Mouse (Mus musculus) neural tube, embryonic 12.5 days (tissue): ENCODE data around the gene Rpl35a. TPM values are rescaled to one million over a fixed set of nuclear protein-coding genes. Genes with fewer than 3 reads are reported as not detected.
"Not testable (repeated sequence)": the region's sequence is repeated elsewhere in the genome, so short reads cannot be mapped to it uniquely, and the experiment has no call there.

Experiments used
- ATAC-seq: fragments of 200-750 bp; cut with Nextera tagmentation; 2 replicates; pipeline ENCODE4 v1.8.0; 2017; ENCODE audit warnings: low read depth, mild to moderate bottlenecking, moderate TSS enrichment, moderate library complexity; ENCODE audit not compliant: low FRiP score
- H3K27ac ChIP-seq: fragments of 300-500 bp; sonication (generic); 2 replicates; pipeline ENCODE4 v1.5.1; 2016
- H3K27me3 ChIP-seq: fragments of 300-500 bp; sonication (generic); replicated peaks from 2 replicates; pipeline ENCODE4 v1.6.1; 2016; ENCODE audit warnings: mild to moderate bottlenecking
- H3K36me3 ChIP-seq: fragments of 300-500 bp; sonication (generic); 2 replicates; pipeline ENCODE4 v1.6.1; 2016; ENCODE audit warnings: mild to moderate bottlenecking
- H3K4me1 ChIP-seq: fragments of 300-500 bp; sonication (generic); 2 replicates; pipeline ENCODE4 v1.6.1; 2016
- H3K4me2 ChIP-seq: fragments of 300-500 bp; sonication (generic); replicated peaks from 2 replicates; pipeline ENCODE4 v1.6.1; 2016; ENCODE audit warnings: mild to moderate bottlenecking
- H3K4me3 ChIP-seq: fragments of 300-500 bp; sonication (generic); 2 replicates; pipeline ENCODE4 v1.5.1; 2016
- H3K9ac ChIP-seq: fragments of 300-500 bp; sonication (generic); 2 replicates; pipeline ENCODE4 v1.6.1; 2016; ENCODE audit warnings: mild to moderate bottlenecking
- H3K9me3 ChIP-seq: fragments of 300-500 bp; sonication (generic); 2 replicates; pipeline ENCODE4 v1.6.1; 2016; ENCODE audit warnings: mild to moderate bottlenecking
- WGBS: fragments of 180-500 bp; shearing (Covaris S2); methylation state at CpG from one replicate; pipeline ENCODE4 v1.1.7; 2016; 5-methylcytosine and 5-hydroxymethylcytosine counted together
- polyA plus RNA-seq: library from polyadenylated mRNA; unstranded; fragments of >200 nt; fragmentation: Nextera tagmentation; extraction: Ambion mirVana; gene quantifications from 2 replicates; pipeline ENCODE4 v1.2.1, GENCODE M21; 2016

Rpl35a gene
- polyA plus RNA-seq, 1 experiment from 2014 or later, result 643 TPM

DNA sequence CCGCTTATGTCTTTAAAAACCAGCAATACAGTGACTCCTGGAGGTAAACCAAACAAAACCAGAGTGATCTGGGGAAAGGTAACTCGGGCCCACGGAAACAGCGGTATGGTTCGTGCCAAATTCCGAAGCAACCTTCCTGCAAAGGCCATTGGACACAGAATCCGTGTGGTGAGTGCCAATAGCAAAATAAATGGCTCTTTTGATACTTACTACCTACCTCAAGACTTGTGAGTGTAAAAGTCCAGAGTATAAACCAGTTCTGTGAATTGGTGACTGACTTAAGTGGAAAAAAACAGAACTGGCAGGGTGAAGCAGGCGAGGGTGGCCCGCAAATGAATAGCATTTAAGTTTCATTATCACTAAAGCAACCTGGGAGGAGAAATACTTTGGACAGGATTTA lies 2.4 kb downstream of the Rpl35a start:
- H3K27me3 ChIP-seq, H3K9ac ChIP-seq, H3K9me3 ChIP-seq, H3K27ac ChIP-seq, H3K4me3 ChIP-seq, ATAC-seq, H3K4me2 ChIP-seq: not testable (repeated sequence)
- 88% methylated on average over 9 of the region's 9 CpGs for WGBS
- Histone ChIP-seq H3K4me1 (peaks cover 27% of the 10 kb centered on the region), H3K36me3 (peaks cover 29% of the 10 kb centered on the region)

DNA sequence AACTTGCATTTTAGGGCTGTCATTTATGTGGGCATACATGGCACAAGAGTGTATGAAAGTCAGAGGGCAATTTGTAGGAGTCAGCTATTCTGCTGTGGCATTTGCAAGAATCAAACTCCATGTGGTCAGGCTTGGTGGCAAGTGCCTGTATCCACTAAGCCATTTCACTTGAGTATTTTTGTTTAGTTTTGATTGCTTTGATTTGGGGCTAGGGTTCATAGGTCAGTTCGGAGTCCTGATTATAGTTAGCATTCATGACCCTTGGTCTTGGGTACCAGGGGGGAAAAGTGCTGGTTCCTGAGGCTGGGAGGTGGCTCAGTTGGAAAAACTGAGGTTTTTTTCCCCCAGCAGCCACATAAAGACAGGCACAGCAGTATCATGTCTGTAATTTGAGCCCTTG lies 3.2 kb downstream of the Rpl35a start:
- no peak for ATAC-seq
- Histone ChIP-seq H3K36me3 (peaks cover 29% of the 10 kb centered on the region), H3K4me2 (no peak overlapping the region), H3K27me3 (no peaks in the 10 kb centered on the region), H3K4me1 (peaks cover 30% of the 10 kb centered on the region), H3K27ac (no peak overlapping the region), H3K4me3 (no peak overlapping the region), H3K9me3 (no peaks in the 10 kb centered on the region), H3K9ac (no peak overlapping the region)
- 92% methylated on average over 1 of the region's 1 CpGs for WGBS

DNA sequence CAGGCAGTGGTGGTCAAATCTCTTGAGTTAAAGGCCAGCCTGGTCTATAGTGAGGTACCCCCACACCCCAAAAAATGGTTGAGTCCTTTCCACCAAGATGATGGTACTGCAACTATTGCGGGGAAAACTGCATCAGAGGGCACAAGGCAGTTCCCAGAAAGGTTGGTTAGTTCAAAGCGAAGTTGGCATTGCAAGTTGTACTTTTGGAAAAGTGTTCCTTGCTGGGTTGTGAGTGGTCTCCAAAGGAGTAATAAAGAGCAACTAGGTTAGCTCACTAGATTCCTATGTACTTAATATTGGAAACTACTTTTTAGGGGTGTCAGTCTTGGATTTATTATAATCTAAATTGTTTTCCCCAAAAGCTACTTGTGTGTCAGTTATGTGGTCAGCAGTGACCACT lies 4.7 kb downstream of the Rpl35a start:
- Histone ChIP-seq H3K9me3 (no peaks in the 10 kb centered on the region), H3K4me2 (no peak overlapping the region), H3K9ac (no peak overlapping the region), H3K4me3 (no peak overlapping the region), H3K27me3 (no peaks in the 10 kb centered on the region), H3K27ac (no peak overlapping the region), H3K4me1 (peaks cover 28% of the 10 kb centered on the region), H3K36me3 (peaks cover 29% of the 10 kb centered on the region)
- no peak for ATAC-seq
- 68% methylated on average over 2 of the region's 2 CpGs for WGBS

DNA sequence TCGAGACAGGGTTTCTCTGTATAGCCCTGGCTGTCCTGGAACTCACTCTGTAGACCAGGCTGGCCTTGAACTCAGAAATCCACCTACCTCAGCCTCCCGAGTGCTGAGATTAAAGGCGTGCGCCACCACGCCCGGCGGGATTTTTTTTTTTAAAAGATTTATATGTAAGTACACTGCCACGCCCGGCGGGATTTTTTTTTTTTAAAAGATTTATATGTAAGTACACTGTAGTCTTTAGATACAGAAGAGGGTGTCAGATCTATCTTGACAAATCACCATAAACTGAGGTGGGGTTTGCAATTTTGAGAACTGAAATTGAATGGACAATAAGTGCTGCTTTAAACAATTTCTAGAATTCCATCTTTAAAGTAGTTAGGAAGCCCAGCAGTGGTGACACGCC lies 5.1 kb downstream of the Rpl35a start:
- Histone ChIP-seq H3K4me3 (no peak overlapping the region), H3K4me2 (peak overlapping the region; percentile 83), H3K36me3 (peaks cover 29% of the 10 kb centered on the region), H3K9me3 (no peaks in the 10 kb centered on the region), H3K27me3 (no peaks in the 10 kb centered on the region), H3K27ac (no peak overlapping the region), H3K9ac (no peak overlapping the region), H3K4me1 (peaks cover 28% of the 10 kb centered on the region)
- WGBS, result 47% methylated on average over 11 of the region's 11 CpGs
- ATAC-seq, result no peak

DNA sequence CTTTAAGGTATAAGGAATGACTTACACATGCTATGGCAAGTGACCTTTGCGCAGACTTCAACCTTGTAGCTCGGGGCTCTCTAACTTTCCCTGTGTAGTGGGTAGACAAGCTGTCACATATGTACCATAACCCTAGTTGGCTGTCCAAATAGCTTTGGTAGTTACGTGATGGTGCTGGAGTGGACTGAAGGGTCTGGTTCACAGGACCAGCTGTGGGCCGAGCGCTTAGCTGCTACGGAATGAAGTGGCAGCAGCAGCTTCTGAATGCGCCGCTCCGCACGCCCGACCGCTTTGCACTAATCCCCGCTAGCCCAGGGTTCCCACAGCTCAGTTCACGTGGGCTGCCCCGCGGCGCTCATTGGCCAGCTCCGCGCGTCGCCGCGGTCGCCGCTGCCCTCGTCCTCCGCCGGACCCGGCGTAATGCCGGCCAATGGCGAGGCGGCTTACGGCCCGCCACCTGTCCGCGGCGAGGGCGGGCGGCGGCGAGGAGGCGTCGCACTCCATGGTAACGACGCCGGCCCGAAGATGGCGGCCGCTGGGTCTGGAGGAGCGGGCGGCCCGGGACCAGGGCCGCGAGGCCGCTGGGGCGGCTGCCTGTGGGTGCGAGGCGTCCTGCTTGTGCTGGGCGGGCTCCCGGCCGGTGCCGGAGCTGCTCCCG lies 5.9 kb downstream of the Rpl35a start, which contains the start of gene Lmln:
Gene Lmln (plus strand): TSS at position 498 of the 658 bp plus-strand sequence.
- 0 out of 2 replicates have a peak within 1 kb of the TSS, but pooled peaks have one; percentile 27 for H3K27ac ChIP-seq
- H3K36me3 ChIP-seq, result peaks cover 36% of the 10 kb centered on the region
- peak within 1 kb of the TSS; percentile 60 for H3K4me3 ChIP-seq
- no peaks in the 10 kb centered on the region for H3K27me3 ChIP-seq
- WGBS, result under 1% methylated on average over 64 of the region's 64 CpGs
- ATAC-seq, result peak; percentile 97
- peak within 1 kb of the TSS; percentile 83 for H3K4me2 ChIP-seq
- no peaks in the 10 kb centered on the region for H3K9me3 ChIP-seq
- peak within 1 kb of the TSS; percentile 70 for H3K9ac ChIP-seq
- H3K4me1 ChIP-seq, result peaks cover 28% of the 10 kb centered on the region

DNA sequence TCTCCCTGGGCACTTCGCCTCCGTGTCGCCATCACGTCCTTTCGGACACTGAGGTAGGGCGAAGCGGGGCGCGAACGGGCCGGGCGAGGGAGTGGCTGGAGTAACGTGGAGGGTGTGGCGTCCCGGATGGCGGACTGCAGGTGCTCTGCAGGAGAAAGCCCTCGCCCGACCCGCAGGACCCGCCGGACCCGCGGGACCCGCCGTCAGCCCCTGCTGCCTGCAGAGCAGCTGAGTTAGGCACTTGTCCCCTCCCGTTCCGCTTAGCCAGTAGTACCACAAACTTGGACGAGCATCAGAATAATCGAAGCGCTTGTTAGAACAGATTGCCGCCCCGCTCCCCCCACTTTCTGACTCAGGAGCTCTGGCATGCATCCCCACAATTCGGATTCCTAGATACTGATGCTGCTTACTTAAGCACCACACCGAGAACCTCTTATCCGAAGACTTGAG lies 6.5 kb downstream of the Rpl35a start:
- peak overlapping the region; percentile 83 for H3K4me2 ChIP-seq
- H3K4me1 ChIP-seq, result peaks cover 25% of the 10 kb centered on the region
- H3K4me3 ChIP-seq, result peak overlapping the region; percentile 60
- under 1% methylated on average over 35 of the region's 35 CpGs for WGBS
- H3K9ac ChIP-seq, result peak overlapping the region; percentile 70
- no peak overlapping the region for H3K27ac ChIP-seq
- ATAC-seq, result peak; percentile 65
- no peaks in the 10 kb centered on the region for H3K9me3 ChIP-seq
- peaks cover 36% of the 10 kb centered on the region for H3K36me3 ChIP-seq
- no peaks in the 10 kb centered on the region for H3K27me3 ChIP-seq

DNA sequence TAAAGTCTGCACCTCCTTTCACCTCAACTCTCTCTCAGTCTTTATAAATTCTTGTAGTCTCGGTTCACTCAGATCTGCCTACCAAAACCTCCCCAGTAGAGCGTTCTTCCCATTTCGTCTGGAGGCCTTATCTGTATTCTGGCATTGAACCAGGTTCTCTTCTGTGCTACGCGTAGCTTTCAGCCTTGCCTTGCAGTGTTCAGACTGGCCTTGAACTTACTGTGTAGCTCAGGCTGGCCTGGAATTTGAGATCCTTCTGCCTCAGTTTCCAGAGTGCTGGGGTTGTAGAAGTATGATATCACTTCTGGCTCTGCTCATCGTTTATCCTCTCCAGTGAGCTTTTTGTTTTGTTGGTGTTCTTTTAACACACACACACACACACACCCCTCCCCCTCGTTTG lies 7.0 kb downstream of the Rpl35a start:
- H3K9ac ChIP-seq, result peak overlapping the region; percentile 70; the same call in 1 of the 2 replicates
- peak overlapping the region; percentile 60 for H3K4me3 ChIP-seq
- peak overlapping the region; percentile 83 for H3K4me2 ChIP-seq
- no peaks in the 10 kb centered on the region for H3K9me3 ChIP-seq
- WGBS, result 27% methylated on average over 7 of the region's 7 CpGs
- H3K36me3 ChIP-seq, result peaks cover 33% of the 10 kb centered on the region
- ATAC-seq, result no peak
- H3K27me3 ChIP-seq, result no peaks in the 10 kb centered on the region
- H3K4me1 ChIP-seq, result peaks cover 19% of the 10 kb centered on the region
- H3K27ac ChIP-seq, result no peak overlapping the region

DNA sequence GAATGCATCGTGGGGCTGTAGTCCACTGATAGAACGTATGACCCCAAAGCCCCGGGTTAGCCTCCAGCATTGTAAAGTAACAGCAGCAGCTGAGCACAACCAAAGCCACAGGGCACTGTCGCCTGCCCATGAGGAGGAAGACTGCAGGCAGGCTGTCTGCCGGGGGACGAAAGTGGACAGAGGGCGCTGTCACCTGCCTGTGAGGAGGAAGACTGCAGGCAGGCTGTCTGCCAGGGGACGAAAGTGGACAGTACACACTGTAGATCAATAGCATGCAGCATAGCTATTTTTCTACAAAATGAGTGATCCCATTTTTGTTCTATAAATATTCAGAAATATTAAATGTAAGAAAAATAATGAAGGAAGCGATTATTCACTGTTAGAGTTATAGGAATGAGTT lies 8.4 kb downstream of the Rpl35a start:
- 81% methylated on average over 9 of the region's 9 CpGs for WGBS
- Histone ChIP-seq H3K36me3 (peaks cover 19% of the 10 kb centered on the region), H3K4me2 (no peak overlapping the region), H3K9ac (no peak overlapping the region), H3K9me3 (no peaks in the 10 kb centered on the region), H3K27ac (no peak overlapping the region), H3K4me1 (peaks cover 17% of the 10 kb centered on the region), H3K4me3 (no peak overlapping the region), H3K27me3 (no peaks in the 10 kb centered on the region)
- ATAC-seq, result no peak

DNA sequence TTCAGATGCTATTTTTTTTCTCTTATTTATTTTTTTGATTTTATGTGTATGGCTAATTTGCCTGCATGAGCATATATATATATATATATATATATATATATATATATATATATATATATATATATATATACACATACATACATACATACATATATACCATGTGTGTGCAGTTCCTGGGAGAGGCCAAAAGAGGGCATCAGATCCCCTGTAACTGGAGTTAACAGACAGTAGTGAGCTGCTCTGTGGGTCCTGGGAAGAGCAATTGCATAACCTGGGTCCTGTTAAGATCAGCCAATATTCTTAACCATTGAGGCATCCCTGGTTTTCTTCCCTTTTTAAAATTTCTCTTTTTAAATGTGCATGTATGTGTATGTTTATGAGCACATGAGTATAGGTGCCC lies 14.7 kb downstream of the Rpl35a start:
- Histone ChIP-seq H3K9ac (no peak overlapping the region), H3K4me2 (no peak overlapping the region), H3K9me3 (no peaks in the 10 kb centered on the region), H3K27ac (no peak overlapping the region), H3K4me3 (no peak overlapping the region), H3K27me3 (no peaks in the 10 kb centered on the region), H3K4me1 (no peaks in the 10 kb centered on the region), H3K36me3 (peaks cover 24% of the 10 kb centered on the region)
- no peak for ATAC-seq

DNA sequence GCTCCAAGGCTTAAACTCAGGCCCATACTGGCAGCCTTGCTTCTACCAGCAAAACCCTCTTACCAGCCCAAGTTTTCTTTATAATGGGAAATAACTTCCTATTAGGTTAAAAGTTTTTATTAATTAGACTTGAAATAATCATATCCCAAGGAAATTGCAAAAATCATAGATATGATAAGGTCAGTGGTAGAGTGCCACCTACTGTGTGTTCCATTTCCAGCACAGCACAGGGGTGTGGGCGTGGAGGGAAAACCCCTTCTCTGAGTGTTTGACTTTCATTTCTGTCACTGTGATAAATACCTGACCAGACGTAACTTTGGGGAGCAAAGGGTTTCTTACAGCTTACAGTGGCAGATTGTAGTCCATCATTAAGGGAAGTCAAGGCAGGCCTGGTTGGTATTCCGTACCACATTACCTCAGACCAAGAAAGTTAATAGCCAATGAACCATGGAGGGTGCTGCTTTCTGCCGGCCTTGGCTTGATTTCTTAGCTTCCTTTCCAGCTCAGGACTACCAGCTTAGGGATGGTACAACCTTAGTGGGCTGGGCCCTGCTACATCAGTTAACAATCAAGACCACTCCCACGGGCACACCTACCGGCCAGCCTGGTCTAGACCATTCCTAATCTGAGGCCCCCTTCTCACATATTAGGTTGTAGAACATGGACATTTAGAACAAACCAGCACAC lies 16.8 kb downstream of the Rpl35a start:
- Histone ChIP-seq H3K27ac (no peak overlapping the region), H3K9me3 (no peaks in the 10 kb centered on the region), H3K4me1 (no peaks in the 10 kb centered on the region), H3K27me3 (no peaks in the 10 kb centered on the region), H3K9ac (no peak overlapping the region), H3K36me3 (peaks cover 19% of the 10 kb centered on the region), H3K4me2 (no peak overlapping the region), H3K4me3 (no peak overlapping the region)
- WGBS, result 93% methylated on average over 6 of the region's 6 CpGs
- no peak for ATAC-seq

DNA sequence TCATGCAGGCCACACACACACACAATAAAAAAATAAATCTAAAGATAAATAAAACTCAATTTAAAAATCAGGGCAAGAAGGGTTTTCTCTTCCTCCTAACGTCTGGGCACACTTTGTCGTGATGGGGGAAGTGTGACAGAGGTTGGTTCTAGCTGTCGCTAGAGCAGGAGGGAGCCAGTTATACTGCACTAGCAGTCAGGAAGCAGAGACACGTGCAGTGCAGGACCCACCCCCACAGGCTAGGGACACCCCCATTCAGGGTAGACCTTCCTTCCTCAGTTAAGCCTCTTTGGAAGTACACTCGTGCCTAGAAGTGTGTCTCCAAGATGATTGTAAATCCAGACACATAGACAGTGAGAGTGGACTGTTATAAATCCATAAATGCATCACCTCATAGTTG lies 18.7 kb downstream of the Rpl35a start:
- WGBS, result 84% methylated on average over 5 of the region's 5 CpGs
- Histone ChIP-seq H3K4me1 (no peaks in the 10 kb centered on the region), H3K9ac (no peak overlapping the region), H3K4me3 (no peak overlapping the region), H3K36me3 (peaks cover 19% of the 10 kb centered on the region), H3K27ac (no peak overlapping the region), H3K9me3 (no peaks in the 10 kb centered on the region), H3K4me2 (no peak overlapping the region), H3K27me3 (no peaks in the 10 kb centered on the region)
- no peak for ATAC-seq

DNA sequence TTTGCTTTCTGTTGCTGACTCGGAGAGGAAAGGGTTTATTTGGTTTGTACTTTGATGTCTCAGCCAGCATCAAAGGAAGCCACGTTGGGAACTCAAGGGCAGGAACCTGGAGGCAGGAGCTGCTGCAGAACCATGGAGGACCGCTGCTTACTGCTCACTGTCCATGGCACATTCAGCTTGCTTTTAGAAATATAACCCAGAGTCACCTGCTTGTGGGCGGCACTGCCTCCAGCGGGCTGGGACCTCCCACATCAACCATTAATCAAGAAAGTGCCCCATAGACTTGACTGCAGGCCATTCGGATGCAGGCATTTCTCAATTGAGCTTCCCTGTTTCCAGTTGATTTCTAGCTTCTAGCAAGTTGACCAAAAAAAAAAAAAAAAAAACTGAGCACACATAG lies 19.8 kb downstream of the Rpl35a start:
- Histone ChIP-seq H3K4me3 (no peak overlapping the region), H3K4me1 (no peaks in the 10 kb centered on the region), H3K27me3 (no peaks in the 10 kb centered on the region), H3K9me3 (no peaks in the 10 kb centered on the region), H3K4me2 (no peak overlapping the region), H3K27ac (no peak overlapping the region), H3K9ac (no peak overlapping the region), H3K36me3 (peaks cover 13% of the 10 kb centered on the region)
- 66% methylated on average over 6 of the region's 6 CpGs for WGBS
- no peak for ATAC-seq
